Mouse (Mus musculus) midbrain, postnatal 0 days (tissue): ENCODE data around the gene Flt1. TPM values are rescaled to one million over a fixed set of nuclear protein-coding genes. Genes with fewer than 3 reads are reported as not detected.
A peak's percentile ranks its signal among the peaks of the same experiment; 100 is the strongest.

Source experiments
- ATAC-seq: fragments of 200-750 bp; cut with Nextera tagmentation; 2 replicates; pipeline ENCODE4 v1.8.0; 2017; ENCODE audit warnings: moderate number of reproducible peaks, mild to moderate bottlenecking, moderate TSS enrichment, moderate library complexity; ENCODE audit not compliant: low FRiP score
- DNase-seq: peaks from one replicate; pipeline ENCODE4 v3.0.0-alpha.2; 2015; ENCODE audit warnings: low spot score
- H3K27ac ChIP-seq: fragments of 300-500 bp; sonication (generic); 2 replicates; pipeline ENCODE4 v1.5.1; 2014; ENCODE audit warnings: low read depth, mild to moderate bottlenecking, low read length, mixed read lengths
- H3K27me3 ChIP-seq: fragments of 300-500 bp; sonication (generic); 2 replicates; pipeline ENCODE4 v1.6.1; 2014; ENCODE audit warnings: low read length, control low read depth, mixed read lengths; ENCODE audit not compliant: insufficient read depth
- H3K36me3 ChIP-seq: fragments of 300-500 bp; sonication (generic); 2 replicates; pipeline ENCODE4 v1.6.1; 2014; ENCODE audit warnings: low read length, control low read depth, mixed read lengths; ENCODE audit not compliant: insufficient read depth
- H3K4me1 ChIP-seq: fragments of 300-500 bp; sonication (generic); 2 replicates; pipeline ENCODE4 v1.6.1; 2014; ENCODE audit warnings: mild to moderate bottlenecking, control low read depth, antibody characterized with exemption, low read length, mixed read lengths; ENCODE audit not compliant: insufficient read depth
- H3K4me2 ChIP-seq: fragments of 300-500 bp; sonication (generic); 2 replicates; pipeline ENCODE4 v1.6.1; 2014; ENCODE audit warnings: low read depth, mild to moderate bottlenecking, low read length, mixed read lengths; ENCODE audit not compliant: poor library complexity, severe bottlenecking
- H3K4me3 ChIP-seq: fragments of 300-500 bp; sonication (generic); 2 replicates; pipeline ENCODE4 v1.5.1; 2014; ENCODE audit warnings: low read depth, mild to moderate bottlenecking, low read length, moderate library complexity
- H3K9ac ChIP-seq: fragments of 300-500 bp; sonication (generic); replicated peaks from 2 replicates; pipeline ENCODE4 v1.6.1; 2014; ENCODE audit warnings: mild to moderate bottlenecking, low read length, moderate library complexity, mixed read lengths; ENCODE audit not compliant: poor library complexity, severe bottlenecking
- H3K9me3 ChIP-seq: fragments of 300-500 bp; sonication (generic); 2 replicates; pipeline ENCODE4 v1.6.1; 2016; ENCODE audit warnings: low read length, control low read depth
- CTCF ChIP-seq: IDR thresholded peaks from 2 replicates; pipeline ENCODE4 v1.5.1; 2016; ENCODE audit warnings: antibody characterized with exemption, mild to moderate bottlenecking
- WGBS: fragments of 180-500 bp; shearing (Covaris S2); extraction: QIAGEN DNeasy Blood & Tissue Kit; methylation state at CpG from one replicate; pipeline ENCODE4 v1.1.7; 2014; 5-methylcytosine and 5-hydroxymethylcytosine counted together
- polyA plus RNA-seq: library from polyadenylated mRNA; unstranded; fragments of >200 nt; fragmentation: Nextera tagmentation; extraction: Ambion mirVana; gene quantifications from 2 replicates; pipeline ENCODE4 v1.2.1, GENCODE M21; 2015
- total RNA-seq: library from RNA; depleted of rRNA; stranded (reverse); fragments of >200 nt; gene quantifications from 2 replicates; pipeline ENCODE4 v1.2.3, GENCODE M21; 2014

Gene Flt1
- total and polyA plus RNA-seq, 2 experiments from 2014 or later, result 9.0 to 15.2 TPM

DNA sequence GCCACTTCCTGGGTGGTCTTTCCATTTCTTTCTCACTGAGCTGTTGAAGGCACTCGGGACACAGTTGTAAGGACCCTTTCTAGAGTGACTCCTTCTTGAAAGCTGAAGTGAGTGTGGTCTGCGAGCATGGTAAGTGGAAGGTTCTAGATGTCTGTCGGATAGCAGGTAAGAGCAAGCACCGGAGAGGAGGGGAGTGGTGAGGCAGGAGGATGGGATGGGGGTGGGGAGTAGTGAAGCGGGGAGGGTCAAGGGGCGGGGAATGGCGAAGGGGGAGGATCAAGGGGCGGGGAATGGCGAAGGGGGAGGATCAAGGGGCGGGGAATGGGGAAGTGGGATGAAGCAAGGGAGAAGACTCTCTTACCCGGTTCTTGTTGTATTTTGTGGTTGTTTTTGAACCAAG, 91.8 kb downstream of the Flt1 start:
- no peak for ATAC-seq
- Histone ChIP-seq H3K27me3 (no peaks in the 10 kb centered on the region), H3K9me3 (no peaks in the 10 kb centered on the region), H3K27ac (no peak overlapping the region), H3K4me3 (no peak overlapping the region), H3K36me3 (no peaks in the 10 kb centered on the region), H3K4me2 (no peak overlapping the region), H3K9ac (no peak overlapping the region), H3K4me1 (peaks cover 2% of the 10 kb centered on the region; the same call in 1 of the 2 replicates)
- no peak for DNase-seq
- WGBS, result 22% methylated on average over 11 of the region's 11 CpGs
- no peak for TF ChIP-seq CTCF

GRCm38 (mm10) chr5:147632716-147633115, 93.1 kb downstream of the Flt1 start:
- peaks cover 2% of the 10 kb centered on the region; the same call in 1 of the 2 replicates for H3K4me1 ChIP-seq
- no peak for ATAC-seq
- no peak for DNase-seq
- no peak overlapping the region for H3K4me3 ChIP-seq
- WGBS, result 87% methylated on average over 4 of the region's 4 CpGs
- no peaks in the 10 kb centered on the region for H3K36me3 ChIP-seq
- no peak overlapping the region for H3K4me2 ChIP-seq
- no peaks in the 10 kb centered on the region for H3K27me3 ChIP-seq
- TF ChIP-seq CTCF, result no peak
- no peak overlapping the region for H3K27ac ChIP-seq
- H3K9me3 ChIP-seq, result no peaks in the 10 kb centered on the region
- no peak overlapping the region for H3K9ac ChIP-seq

DNA sequence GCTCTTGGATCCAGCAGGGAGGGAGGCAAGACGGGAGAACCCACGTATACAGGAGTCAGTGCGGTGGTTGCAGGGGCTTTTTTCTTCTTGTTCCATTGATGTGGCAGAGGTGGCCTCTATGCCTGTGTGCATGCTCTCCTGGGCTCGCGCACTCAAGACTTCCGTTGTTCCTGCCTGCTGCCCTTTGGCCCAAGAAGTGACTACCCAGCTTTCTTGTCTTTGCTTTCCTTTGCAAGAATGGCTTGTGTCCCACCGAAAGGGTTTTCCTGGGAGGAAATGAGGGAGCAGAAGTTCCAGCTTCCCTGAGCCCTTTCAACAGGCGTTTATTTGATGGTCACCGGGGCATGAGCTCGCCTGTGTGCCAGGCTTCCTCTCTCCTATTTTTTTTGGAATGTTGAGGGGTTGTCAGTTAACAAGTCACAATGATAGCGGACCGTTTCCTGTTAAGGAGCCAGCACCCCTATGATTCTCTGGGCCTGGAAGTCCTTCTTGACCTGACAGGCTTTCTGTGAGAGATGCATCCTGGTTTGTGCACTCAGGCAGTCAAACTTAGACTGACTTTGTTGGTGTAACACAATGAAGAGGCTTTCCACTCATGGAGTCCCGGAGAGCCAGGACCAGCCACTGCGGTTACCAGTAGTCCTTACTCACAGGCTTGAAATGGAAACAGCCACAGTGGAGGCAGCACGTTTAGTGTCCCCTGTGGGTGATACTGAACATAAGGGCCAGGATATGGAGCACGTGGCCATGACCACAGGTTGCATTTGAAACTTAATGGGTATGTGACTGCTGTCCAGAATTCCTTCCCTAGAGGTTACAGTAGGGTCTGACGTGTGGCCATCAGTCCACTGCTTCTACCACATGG, 95.2 kb downstream of the Flt1 start:
- DNase-seq (no peak), ATAC-seq (no peak)
- no peak overlapping the region for H3K4me2 ChIP-seq
- no peak overlapping the region for H3K9ac ChIP-seq
- H3K4me1 ChIP-seq, result no peaks in the 10 kb centered on the region
- TF ChIP-seq CTCF, result no peak
- no peak overlapping the region for H3K27ac ChIP-seq
- no peaks in the 10 kb centered on the region for H3K27me3 ChIP-seq
- no peaks in the 10 kb centered on the region for H3K9me3 ChIP-seq
- no peaks in the 10 kb centered on the region for H3K36me3 ChIP-seq
- H3K4me3 ChIP-seq, result no peak overlapping the region
- WGBS, result 85% methylated on average over 17 of the region's 17 CpGs

DNA sequence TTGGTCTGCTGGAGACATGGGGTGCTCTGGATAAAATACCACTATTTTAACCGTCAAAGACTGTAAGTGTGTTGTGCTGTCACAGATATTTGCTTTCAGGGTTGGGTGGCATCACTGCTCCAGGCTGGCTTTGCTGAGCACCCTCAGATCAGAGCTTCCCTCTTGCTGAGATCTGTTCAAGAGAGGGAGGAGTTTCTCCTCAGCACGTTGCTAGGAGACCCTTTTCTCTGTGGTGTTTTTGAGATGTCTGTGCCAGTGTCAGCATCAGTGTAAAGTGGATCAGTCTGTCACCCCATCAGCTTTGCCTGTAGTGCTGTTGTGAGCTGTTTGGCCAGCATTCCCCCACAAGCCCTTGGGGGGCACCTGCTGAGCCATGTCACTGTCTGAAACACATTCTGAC, 98.9 kb downstream of the Flt1 start:
- Histone ChIP-seq H3K9ac (no peak overlapping the region), H3K4me1 (no peaks in the 10 kb centered on the region), H3K4me2 (no peak overlapping the region), H3K4me3 (no peak overlapping the region), H3K27me3 (no peaks in the 10 kb centered on the region), H3K27ac (peak overlapping the region; percentile 27; the same call in 1 of the 2 replicates), H3K36me3 (no peaks in the 10 kb centered on the region), H3K9me3 (no peaks in the 10 kb centered on the region)
- peak; percentile 66 for ATAC-seq
- DNase-seq, result peak; percentile 54
- WGBS, result 23% methylated on average over 2 of the region's 2 CpGs
- no peak for TF ChIP-seq CTCF

DNA sequence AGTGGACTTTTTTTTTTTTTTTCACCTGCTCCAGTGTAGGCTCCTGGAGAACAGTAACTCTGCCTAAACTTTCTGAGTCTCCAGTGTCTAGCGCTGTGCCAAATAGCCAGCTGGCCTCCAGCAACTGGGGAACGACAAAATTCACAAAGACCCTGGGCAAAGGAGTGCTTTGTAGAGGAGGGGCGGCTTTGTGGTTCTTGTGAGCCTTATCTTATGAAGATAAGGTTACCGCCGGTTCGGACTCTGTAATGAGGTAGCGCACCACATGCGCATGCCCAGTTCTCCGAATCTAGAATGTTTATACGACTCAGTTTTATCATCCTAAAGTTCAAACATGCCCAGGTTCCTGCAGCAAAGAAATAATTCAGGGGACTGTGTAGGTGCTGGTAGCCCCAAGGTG, 102.1 kb downstream of the Flt1 start:
- no peaks in the 10 kb centered on the region for H3K27me3 ChIP-seq
- H3K4me2 ChIP-seq, result no peak overlapping the region
- no peaks in the 10 kb centered on the region for H3K9me3 ChIP-seq
- H3K27ac ChIP-seq, result no peak overlapping the region
- no peak for DNase-seq
- H3K36me3 ChIP-seq, result no peaks in the 10 kb centered on the region
- no peak for ATAC-seq
- TF ChIP-seq CTCF, result no peak
- H3K9ac ChIP-seq, result no peak overlapping the region
- 91% methylated on average over 10 of the region's 10 CpGs for WGBS
- H3K4me3 ChIP-seq, result no peak overlapping the region
- no peaks in the 10 kb centered on the region for H3K4me1 ChIP-seq

DNA sequence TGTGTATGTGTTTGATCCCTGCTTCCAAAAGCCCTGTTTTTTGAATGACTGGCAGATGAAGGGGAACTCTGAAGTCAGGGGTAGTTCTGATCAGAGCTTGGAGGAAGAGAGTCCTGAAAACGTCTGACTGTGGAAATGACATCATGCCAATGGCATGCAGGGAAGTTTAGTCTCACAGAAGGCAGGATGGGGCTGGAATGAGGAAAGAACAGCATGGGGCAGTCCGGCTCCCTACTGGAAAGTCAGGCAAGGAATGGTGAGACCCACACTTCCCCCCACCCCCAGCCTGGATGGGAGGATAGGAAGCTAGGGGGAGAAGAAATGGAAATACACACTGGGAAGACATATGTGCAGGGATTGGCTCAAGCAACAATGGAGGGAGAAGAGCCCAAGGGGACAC, 105.6 kb downstream of the Flt1 start:
- no peaks in the 10 kb centered on the region for H3K36me3 ChIP-seq
- ATAC-seq (no peak), DNase-seq (no peak)
- no peaks in the 10 kb centered on the region; the same call in 1 of the 2 replicates for H3K27me3 ChIP-seq
- no peaks in the 10 kb centered on the region for H3K9me3 ChIP-seq
- no peak overlapping the region for H3K4me3 ChIP-seq
- WGBS, result 31% methylated on average over 2 of the region's 2 CpGs
- no peak for TF ChIP-seq CTCF
- no peak overlapping the region for H3K27ac ChIP-seq
- no peak overlapping the region for H3K9ac ChIP-seq
- no peak overlapping the region for H3K4me2 ChIP-seq
- no peaks in the 10 kb centered on the region for H3K4me1 ChIP-seq
